Mouse (Mus musculus) lung, adult 2 months (tissue): ENCODE results near the gene Stt3b.

Experiments used
- CTCF ChIP-seq: fragments of 200-500 bp; IDR thresholded peaks from 2 replicates; pipeline ENCODE4 v1.5.1; 2011; ENCODE audit warnings: mild to moderate bottlenecking, low read length, control low read depth; ENCODE audit not compliant: insufficient read depth
- POLR2A ChIP-seq: fragments of 200-500 bp; IDR thresholded peaks from 2 replicates; pipeline ENCODE4 v1.6.1; 2011; ENCODE audit warnings: low read depth, mild to moderate bottlenecking, control low read depth, low read length, borderline replicate concordance; ENCODE audit errors: extremely low read depth

DNA sequence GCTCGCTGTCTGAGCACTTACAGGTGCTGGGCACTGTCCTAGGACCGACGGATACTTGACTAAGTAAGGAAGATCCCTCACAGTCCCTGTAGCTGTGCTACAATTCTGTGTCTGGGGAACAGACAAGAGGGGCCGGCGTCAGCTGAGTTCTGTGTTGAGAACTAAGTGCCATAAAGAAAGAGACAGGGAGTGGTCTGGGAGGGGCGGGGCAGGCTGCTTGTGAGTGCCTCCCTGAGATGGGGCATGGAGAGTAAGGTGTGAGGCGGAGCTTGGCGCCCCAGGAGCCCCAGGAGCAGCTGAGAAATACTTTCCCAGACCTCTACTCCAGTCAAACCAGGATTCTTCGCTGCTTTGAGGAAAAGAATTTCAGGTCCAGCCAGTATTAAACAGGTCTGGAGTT is 92.2 kb downstream of the Stt3b start:
- no peak for TF ChIP-seq POLR2A
- TF ChIP-seq CTCF: no peak
